Mouse (Mus musculus): ENCODE results near the gene Gm45062.

Gene Gm45062

DNA sequence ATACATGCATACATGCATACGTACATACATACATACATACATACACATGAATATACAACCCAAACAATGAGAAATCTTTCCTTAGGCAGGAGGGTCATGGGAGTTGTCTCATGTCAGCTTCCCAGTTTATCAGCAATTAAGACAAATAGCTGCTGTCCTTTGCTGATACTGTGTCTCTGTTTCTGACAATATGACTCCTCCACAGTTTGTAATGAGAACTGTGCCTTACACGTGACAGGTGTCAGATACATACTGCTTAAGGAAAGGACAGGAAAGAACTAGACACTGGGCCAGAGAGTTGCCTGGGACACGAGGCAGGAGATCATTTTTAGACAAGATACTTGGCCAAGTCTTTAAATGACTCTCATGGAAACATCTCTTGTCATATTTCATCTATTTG is 215.1 kb downstream of the Gm45062 start:
- no peak for DNase-seq (ENCODE audit: low spot score)

DNA sequence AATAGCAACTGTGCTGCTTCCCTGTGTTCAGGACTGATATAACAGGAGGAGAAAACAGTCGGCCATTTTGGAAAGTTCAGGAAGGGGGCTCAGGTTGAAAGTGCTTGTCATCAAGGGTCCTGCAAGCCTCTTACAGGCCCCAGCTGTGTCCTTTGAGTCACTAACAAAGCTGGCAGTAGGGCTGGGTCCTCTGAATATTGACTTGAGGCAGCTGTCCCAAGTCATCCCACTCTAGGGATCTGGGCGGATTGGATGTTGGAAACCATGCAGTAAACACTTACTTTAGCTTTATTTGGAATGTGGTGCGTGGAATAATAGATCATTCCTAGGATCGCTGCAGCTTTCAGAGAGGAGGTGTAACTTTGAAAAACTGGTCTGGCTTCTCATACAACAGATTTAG is 215.6 kb downstream of the Gm45062 start:
- no peak for DNase-seq (ENCODE audit: low spot score)

DNA sequence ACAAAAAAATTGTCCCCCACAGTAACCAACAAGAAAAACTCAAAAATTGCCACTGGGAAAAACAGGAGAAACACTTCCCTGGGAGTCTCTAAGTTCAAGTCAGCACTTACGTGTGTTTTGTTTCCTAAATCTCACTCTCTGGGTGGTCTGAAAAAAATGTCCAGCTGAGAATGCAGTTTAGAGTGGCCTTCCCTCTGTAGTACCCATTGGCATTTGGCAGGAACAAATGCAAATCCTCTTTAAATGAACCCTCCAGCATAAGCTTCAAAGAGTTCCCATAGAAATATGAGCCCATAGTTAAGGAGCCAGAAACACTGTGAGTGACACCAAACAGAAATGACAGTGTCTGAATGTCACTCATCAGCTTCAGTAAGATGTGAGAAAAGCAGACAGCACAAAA is 219.9 kb downstream of the Gm45062 start:
- no peak for DNase-seq (ENCODE audit: low spot score)

DNA sequence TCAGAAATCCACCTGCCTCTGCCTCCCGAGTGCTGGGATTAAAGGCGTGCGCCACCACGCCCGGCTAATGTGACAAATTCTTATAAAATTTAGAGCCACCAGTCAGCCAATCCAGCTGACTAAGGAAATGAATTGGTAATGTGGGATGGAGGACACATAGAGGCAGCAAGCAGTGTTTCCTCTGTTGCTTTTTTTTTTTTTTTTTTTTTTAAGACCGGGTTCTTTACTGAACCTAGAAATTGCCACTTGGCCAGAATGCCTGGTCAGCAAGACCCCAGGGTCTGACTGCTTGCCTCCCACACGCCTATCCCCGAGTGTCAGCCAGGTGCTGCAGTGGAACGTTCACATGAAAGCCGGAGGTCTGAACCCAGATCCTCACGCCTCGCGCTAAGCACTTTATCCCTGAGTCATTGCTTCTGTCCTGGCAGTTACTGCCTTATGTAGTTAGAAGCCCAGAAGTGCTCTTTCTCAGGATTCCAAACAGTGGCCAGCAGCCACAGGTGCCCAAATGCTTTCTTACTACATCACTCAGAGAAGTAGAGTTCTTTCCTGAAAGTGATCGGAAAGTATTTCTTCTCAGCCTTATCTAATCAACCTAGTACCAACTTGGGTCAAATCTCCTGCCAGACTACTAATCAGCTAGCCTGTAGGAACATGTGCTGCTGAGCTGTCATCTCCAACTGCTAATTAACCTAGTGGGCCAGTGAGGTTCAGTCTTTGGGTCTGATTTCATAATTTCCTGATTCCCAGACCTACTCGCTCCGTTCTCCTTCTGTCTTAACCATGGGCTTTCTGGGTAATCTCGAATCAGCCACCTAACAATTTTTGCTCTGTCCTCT is 225.4 kb downstream of the Gm45062 start:
- DNase-seq (ENCODE audit: low spot score): no peak

DNA sequence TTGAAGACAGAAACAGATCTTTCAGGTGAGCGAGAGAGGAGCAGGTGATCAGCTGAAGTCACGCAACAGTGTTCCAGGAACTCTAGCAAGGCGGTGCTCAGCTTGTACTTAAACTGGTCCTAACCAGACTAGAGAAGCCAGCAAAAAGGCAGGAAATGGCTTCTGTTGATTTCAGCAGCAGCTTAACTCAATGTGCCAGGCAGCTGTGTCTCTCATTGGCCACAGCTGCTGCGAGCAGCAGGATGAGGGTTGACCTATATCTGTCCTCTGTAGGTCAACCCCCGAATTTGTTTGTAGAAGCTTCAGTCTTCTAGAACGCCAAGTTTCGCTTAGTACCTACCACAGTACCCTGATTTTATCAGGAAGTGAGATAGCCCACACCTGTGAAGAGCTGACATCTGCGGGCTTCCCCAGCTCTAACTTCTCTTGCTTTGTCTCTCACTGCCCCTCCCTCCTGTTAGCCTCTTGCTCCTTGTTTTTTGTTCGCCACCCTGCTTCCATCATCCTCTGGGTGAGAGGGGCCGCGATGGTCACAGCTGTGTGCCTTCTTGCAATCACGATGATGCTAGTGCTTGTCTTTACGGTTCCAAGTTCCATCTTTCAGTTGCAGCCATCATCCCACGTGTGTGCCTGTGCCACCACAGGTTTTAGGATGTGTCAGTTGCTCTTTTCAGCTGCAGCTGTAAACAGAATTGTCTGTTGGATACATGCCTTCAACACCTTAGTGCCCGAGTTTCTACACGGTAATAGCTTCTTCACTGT is 226.3 kb downstream of the Gm45062 start:
- no peak for DNase-seq (ENCODE audit: low spot score)

DNA sequence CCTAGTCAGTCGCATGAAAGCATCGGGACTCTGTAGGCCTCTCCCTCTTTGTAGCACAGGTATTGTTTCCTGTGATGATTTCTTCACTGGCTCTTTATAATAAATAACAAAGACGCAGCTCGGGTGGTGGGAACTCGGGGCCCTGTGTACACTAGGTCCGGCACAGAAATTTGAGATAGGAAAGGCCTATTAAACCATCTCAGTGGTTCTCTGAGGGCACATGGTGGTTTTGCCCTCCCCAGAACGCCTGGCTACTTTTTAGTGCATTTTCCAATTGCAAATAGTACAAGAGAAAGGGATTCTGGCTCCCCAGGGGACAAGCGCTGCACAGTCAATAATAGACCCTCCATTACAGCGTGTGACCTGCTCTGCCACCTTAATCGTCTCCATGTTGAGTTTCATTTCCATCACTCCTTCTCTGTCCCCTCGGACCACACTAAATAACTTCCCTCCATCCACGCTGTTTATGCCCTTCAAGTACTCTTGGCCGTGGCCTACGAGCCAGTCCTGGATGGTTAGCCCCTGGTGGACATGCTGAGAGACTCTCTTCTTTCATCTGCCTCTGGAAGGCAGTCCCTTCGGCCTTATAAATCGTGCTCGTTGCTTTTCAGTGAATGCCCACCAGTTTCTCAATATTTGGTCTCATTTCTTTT is 227.3 kb downstream of the Gm45062 start:
- DNase-seq (ENCODE audit: low spot score): no peak

DNA sequence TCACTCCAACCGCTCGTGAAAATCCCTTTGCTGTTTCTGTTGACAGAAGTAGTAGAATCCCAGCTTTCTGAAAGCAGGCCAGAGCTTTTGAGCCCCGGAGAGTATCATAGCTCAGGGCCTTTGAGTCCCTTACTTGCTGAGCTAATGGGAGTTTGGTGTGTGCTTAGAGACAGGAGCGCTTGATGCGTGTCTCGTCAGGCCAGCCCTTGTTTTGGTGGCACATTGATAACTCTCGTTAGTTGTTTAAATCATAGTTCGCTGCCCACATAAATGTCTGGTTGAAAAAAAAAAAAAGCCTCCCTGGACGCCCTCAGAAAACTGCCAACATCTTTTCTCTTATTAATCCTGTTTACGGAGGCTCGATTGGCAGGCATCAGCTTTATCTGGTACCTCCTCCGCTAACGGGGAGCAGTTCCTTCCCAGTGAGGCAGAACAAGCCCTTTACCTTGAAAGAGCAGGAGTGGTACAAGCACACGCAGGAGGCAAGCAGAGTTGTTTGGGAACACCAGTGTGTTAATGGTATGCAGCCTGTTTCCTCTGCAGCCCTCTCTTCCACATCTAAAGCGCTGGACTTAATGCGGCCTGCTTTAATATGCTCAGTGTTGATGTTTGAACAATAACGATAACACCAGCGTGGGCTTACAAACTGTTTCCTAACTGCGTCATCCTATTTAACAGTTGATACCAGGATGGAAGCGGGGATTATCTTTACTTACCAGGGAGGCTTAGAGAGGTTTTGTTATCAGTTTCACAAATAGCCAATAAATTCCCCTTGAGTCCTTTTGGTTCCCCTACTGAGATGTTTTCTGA is 228.0 kb downstream of the Gm45062 start:
- DNase-seq (ENCODE audit: low spot score): peak; percentile 14

DNA sequence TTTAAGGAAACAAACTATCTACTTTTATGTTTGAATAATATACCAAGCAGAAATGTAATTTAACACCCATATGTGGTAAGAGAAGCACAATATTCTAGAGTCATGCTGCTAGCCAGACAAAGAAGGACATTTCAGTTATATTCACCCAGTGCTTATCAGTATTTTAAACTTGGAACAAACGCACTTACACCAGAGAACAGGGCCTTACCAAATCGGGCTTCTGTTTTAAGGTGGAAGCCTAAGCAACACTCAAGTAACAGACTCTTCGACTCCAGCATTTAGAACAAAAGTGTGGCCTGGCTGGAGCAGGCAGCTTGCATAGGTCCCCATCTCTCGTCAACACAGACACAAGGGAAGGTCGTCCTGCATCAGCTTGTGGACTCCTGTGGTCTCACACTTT is 229.0 kb downstream of the Gm45062 start:
- DNase-seq (ENCODE audit: low spot score): no peak

DNA sequence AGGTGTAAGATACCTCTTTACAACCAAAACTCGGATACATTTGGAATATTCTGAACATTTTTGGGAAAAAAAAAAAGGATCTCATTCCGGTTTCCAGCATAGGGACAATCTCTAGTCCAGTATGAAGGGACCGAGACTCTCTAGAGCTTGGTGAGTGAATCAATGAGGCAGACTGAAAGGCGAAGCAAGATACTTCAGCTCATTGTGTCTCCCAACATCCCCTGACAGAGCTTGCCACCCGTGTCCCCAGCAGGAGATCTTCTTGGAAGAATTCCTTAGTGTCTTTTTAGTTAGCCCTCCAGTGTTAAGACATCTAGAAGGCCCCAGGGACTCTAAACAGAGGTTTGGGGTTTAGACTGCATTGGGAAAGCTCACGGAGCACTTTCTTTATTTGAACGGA is 230.0 kb downstream of the Gm45062 start:
- no peak for DNase-seq (ENCODE audit: low spot score)

DNA sequence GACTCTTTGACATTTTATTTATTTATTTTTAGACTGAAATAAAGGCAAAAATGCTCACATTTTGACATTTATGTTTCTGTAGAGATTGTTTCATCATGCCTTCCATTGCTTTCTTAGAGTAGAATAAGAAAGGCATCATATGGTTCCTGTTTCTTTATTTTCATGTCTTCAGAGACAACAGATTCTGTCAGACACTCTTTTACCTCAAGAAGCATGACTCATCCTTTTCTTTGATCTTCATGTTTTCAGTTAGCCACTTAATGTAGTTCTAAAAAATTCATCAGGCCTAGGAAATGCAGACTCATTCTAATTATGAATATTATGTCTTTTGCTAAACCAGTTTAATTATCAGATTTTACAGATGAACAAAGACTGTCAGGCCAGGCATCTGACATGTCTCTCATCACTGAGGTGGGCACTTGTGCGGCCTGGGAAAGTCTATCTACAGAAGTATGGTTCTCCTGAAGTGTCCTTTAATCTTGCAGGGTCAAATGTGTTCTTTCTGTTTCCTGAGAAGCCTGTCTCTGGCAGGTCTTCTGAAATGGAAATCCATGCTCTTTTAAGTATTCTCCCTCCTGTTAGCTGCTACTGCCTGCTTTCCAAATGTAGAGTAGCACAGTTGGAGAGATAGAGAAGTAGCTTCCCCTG is 230.8 kb downstream of the Gm45062 start:
- no peak for DNase-seq (ENCODE audit: low spot score)

DNA sequence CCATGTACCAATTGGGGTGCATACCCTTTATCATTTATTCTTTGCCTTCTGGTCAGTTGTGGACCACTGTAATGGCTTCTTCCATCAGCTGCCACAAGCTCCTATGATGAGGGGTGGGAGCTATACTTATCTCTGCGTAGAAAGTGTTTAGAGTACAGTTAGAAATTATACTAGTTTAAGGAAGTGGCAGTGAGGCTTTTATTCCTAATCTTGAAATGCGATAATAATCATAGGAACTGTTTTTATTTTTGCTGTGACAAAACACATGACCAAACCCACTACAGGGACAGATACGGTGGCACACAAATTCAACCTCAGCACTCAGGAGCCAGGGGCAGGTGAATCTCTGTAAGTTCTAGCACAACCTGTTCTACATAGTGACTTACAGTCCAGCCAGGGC is 233.0 kb downstream of the Gm45062 start:
- DNase-seq (ENCODE audit: low spot score): no peak

DNA sequence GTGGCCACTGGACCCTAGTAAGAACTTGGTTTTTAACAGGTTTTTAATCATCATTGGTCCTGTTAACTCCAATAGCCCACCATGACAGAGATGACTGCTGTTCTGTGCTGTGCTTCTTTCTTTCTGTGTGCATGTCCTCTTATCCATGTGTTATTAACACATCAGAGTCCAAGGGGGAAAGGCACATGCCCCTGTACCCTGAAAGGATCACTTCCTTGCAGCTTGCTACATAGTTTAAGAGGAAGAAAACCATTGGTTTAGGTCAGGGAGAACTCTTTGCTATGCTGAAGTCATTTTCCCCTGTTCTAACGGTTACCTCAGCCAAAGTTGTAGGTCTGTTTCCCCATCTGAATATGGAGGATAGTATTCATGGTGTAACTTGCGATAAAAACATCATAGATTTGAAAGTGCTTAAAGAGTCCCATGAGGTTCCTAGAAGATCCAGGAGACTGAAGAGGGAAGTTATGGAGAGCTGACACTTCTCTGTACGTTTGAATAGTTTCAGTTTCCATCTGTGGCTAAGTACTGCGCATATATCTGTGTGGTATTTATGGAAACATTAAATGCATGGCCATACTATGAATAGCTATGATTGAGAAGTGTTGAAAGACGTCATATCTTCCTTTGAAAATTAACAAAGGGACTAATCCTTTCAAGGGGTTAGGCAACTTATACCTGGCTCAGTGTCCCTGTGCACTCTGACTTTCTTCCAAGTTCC is 236.0 kb downstream of the Gm45062 start:
- no peak for DNase-seq (ENCODE audit: low spot score)

DNA sequence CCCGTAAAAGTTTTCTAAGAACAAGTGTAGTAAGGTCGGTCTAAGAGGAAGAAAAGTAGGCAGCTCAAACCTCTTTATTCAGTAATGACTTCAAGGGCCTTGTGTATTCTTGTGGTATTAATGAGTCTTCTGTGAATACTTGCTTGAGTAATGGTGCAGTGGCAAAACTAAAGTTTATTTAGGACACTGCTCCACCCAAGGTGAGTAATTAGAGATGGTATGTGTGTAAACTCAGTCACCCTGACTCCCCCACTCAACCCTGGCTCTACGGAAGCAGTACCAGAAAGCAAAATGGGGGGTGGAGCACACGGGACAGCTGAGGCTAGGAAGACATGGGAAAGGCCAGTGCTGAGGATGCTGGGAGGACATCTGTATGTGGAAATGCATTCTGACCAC is 236.6 kb downstream of the Gm45062 start:
- no peak for DNase-seq (ENCODE audit: low spot score)

DNA sequence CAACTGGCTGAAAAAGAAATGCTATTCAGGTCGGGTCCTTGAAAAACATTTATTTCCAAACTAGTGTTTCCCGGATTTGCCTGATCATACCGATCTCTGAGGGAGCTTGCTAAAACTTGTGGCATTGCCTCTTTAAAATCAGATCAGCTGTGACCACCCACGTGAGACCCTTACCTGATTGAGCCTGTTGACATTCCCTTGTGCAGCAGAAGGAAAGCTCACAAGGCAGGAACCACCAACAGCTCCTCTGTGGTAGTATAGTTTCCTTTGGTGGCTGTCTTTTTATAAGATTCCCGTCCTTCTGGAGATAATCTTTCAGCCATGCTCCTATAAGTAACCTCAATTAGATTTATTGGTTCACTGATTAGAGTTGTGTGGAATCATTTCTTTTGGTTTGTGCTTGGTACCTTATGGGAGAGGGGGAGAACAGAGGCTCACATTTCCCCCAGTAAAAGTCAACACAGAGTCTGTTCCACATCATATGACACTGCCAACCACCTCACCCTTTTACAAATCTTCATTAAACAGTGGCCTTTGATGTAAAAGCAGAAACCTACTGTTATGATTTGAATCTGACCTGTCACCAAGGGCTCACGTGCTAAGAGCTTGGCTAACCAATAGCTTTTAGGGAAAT is 238.1 kb downstream of the Gm45062 start:
- no peak for DNase-seq (ENCODE audit: low spot score)

DNA sequence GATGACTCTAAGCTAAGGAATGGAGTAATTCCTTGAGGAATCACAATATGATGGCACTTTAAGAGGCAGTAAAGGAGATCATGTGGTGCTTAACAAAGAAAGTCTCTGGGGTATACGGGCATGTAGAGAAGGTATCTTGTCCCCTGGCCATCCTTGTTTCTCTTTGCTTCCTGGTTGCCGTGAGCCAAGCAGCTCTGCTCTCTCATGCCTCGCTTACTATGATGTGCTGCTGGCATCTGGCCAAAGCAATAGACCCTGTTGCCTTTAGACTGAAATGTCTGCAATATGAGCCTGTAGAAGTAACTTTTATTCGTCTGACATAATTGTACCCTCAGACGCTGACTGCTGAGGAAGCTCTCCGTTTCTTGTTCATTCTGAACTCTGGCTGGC is 238.6 kb downstream of the Gm45062 start:
- DNase-seq (ENCODE audit: low spot score): no peak

DNA sequence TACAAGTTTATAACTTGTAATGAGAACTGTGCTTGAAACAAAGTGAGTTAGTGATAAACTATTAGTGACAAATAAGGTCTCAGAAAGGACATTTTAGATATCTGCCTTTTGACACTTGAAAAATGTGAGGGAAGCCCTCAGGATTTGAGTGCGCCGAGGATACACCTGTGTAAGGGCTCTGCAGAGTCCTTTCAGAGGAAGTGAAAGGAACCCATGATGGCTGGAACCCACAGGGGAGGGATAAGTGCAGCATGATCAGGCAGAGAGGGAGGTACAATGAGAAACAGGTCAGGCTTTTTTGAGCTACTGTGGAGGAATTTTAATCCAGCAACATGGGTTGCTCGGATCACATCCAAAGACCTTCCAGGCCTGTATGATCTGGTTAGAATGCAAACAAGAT is 239.7 kb downstream of the Gm45062 start:
- DNase-seq (ENCODE audit: low spot score): no peak

DNA sequence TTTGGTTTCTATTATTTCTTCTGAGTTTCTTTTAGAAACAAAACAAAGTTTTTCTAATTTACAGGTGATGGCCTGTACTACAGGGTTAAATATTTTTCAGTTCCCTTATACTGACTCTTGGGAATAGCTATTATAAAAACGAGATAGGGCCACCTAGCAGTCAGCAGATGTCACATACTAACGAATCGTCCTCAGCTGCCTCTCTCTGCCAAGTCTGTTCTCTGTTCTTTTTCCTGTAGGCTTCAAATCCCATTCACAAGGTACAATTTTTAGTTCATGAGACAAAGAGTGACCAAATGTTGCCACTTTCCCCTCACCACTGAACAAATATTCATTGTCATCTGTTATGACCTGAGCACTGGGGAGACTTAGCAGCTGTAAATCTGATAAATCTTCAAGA is 244.7 kb downstream of the Gm45062 start:
- DNase-seq (ENCODE audit: low spot score): no peak

DNA sequence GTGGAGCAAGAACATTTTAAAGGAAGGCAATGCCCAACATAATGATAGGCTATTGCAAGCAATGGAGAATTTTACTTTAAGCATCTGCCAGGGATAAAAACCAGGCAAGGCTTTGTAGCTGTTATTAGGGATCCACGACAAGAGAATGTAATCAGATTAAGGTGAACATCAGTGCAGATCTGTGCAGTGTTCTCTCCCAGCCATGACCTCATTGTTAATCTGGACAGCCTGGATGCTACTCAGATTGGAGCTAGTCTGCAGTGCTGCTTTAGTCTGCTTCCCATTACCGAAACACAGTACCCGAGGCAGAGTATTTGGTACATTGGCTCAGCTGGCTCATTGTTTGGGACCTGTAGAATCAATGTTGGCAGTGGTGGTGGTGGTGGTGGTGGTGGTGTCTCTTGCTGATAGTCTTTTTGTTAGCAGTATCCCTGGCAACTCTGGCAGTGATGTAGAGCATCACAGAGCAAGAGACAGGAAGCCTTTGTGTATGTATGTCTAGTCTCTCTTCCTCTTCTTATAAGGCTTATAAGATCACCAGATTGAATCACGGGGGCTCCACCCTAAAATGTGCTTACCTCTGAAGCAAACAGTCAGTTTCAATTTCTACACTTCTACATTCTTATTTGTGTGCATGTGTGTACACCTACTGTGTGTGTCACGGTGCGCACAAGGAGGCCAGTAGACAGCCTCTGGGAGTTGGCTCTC is 245.4 kb downstream of the Gm45062 start:
- DNase-seq (ENCODE audit: low spot score): no peak

DNA sequence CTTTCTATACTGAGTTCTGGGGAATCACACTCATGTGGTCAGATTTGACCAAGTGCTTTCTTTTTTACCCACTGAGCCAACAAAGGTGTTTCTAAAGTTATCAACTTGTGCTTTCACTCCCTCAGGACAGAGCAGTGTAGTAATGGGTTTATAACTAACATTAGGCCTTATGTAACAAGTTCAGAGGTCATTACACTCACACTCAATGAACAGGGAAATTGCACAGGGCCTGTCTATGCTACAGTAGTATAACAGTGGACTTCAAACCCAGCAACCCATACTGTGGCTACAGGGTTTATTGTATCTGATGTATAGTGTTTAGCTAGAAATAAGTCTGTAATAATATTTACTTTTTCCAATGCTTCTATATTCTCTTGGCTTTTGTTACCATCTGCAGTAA is 247.4 kb downstream of the Gm45062 start:
- DNase-seq (ENCODE audit: low spot score): no peak
